Mouse (Mus musculus): ENCODE measurements around the gene Apba2.
A peak's percentile ranks its signal among the peaks of the same experiment; 100 is the strongest.

Gene Apba2

DNA sequence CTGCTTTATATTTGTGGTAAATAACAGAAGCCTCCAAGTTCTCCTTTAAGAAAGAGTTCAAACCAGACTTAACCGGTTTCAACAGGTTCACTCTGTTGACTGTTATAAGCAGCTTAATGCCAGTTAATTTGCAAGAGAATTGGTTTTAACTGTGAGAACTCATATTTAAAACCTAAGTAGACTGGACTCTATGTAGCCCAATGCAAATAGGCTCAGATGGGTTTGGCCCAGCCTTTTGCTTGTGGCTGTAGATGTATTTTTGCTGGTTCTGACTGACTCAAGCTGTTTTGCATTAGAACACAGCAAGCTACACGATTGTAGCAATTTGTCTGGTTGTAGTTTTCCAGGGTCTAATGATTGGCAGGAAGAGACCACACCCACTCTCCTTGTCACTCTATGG, 214.8 kb downstream of the Apba2 start:
- DNase-seq (ENCODE audit: extremely low spot score, low read depth, low spot score), result no peak

DNA sequence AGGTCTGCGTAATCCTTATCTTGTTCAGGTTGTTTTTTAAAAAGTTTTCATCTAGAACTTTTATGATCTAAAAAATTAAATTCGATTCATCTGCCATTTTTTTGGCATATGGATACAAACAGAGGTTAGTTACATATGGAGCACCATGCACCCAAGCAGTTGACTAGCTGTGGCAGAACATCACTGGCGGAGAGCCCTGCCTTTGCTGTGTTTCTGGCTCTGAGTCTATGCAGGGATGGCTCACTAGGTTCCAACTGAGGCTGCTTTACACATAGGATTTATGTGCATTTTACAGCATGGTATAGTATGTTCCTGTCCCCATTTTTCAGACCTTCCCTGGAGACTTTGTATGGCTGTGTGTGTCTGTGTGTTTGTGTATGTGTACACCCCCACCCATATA, 221.8 kb downstream of the Apba2 start:
- no peak for DNase-seq (ENCODE audit: extremely low spot score, low read depth, low spot score)

DNA sequence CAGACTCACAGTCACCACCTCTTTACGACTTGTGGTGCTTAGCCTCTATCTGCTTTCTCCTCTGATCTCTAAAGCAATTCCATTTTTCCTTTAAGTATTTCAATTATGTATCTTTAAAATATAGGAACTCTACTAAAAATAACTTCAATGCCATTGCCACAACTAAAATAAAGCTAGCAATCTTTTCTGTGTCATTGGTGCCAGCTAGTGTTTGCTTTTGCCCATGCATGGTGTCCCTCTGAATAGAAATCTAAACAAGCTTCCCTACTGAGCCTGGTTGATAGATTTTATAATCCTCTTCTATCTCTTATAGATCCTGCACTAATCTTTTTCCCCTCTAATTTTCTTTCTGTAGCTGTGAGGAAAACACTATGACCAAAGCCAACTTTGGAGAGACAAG, 222.9 kb downstream of the Apba2 start:
- no peak for DNase-seq (ENCODE audit: extremely low spot score, low read depth, low spot score)

DNA sequence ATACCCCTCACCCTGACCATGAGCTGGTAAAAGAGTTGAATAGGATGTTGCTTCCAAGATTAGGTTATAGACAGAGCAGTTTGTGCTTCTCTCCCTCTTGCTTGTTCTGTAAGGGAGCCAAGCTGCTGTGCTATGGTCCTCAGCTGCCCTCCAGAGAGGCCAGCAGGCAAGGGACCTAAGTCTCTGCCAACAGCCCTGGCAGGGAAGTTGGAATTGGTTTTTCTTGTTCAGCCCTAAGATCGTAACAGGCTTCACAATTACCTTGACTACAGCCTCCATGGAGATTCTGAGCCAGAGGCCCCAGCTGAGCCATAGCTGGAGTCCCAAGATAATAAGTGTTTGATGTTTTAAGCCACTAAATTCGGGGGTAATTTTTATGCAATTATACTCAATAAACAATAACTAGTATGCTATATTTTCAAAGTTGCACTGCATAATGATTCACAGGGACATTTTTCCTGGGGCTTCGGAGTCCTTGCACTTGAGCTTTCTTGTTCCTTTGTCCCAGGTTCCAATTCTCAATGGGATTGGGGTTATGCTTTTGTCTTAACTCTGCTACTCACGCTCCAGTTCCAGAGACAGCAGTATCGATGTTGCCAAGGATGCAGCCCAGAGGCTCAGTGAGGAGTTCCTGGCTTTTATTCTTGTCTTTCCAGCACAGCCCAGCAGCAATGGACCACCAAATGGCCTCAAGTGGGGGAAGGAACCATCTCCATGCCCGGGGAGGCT, 224.6 kb downstream of the Apba2 start:
- no peak for DNase-seq (ENCODE audit: extremely low spot score, low read depth, low spot score)

DNA sequence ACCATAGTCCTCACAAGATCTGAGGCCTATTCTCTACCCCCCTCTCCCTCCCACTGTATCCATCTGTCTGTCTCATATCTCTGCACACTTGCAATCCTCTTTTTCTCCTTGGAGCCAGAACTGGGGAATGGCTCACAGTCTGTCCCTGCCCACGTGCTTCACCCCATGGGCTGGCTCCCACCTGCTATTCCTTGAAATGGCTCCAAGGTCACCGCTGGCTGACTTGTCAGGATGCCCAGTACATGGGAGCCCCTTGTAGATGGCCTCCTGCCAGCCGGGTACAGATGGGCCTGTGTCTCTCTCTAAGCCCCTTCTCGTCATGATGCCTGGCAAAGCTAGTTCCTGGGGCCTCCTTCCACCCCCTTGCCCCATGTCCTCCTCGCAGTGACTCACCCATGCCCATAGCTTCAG, 226.7 kb downstream of the Apba2 start:
- DNase-seq (ENCODE audit: extremely low spot score, low read depth, low spot score), result no peak

DNA sequence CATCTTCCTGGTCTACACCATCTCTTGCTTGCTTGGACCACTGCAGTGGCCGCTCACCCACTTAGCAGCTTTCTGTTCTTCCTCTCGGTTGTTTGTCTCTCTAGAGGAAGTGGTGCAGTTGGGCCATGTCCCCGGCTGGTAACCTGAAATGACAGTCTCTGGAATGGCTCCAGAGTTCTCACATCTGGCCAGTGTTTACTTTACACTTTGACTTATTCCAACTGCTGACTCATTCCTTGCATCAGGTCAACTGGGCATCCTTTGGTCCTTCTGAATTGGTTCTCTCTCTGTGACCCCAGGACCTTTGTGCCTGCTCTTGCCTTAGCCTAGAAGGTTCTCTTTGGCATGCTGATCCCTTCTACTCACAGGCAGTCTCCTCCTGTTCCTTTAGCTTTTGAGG, 227.3 kb downstream of the Apba2 start:
- DNase-seq (ENCODE audit: extremely low spot score, low read depth, low spot score), result no peak

DNA sequence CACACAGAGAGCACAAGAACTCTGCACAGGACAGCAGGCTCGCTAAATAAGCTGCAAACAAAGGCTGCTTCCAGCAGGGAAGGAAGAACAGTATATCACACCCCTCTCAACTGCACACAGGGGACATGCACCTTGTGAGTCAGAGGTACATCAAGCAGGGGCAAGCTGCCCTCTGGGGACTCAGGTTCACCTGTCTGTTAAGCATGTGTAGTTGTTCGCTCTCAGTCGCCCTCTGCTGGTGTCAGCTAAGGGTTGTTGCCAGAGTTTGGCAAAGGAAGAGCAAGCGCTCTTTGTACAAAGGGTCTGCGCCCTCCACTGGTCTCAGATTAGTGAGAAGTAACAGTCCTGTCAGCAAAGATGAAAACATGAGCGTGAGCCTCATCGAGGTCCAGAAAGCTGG, 228.3 kb downstream of the Apba2 start:
- peak; percentile 33 for DNase-seq (ENCODE audit: extremely low spot score, low read depth, low spot score)

DNA sequence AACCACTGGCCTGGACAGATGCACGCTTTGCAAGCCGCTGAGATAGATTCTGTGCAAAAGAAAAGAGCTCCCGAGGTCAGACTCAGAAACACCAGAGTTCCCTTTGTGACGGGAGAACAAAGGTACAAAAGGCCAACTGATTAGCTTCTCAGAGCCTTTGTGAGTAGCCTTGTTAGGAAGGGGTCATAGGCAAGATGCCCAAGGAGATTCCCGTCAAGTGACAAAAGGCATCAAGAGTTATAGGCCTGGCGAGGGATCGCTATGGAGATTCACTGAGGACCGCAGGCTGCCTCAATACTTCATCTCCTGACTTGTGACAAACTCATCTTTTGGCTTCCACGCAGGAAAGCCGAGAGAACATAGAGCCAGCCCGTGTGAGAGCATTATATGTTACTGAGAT, 237.6 kb downstream of the Apba2 start:
- DNase-seq (ENCODE audit: extremely low spot score, low read depth, low spot score), result no peak

DNA sequence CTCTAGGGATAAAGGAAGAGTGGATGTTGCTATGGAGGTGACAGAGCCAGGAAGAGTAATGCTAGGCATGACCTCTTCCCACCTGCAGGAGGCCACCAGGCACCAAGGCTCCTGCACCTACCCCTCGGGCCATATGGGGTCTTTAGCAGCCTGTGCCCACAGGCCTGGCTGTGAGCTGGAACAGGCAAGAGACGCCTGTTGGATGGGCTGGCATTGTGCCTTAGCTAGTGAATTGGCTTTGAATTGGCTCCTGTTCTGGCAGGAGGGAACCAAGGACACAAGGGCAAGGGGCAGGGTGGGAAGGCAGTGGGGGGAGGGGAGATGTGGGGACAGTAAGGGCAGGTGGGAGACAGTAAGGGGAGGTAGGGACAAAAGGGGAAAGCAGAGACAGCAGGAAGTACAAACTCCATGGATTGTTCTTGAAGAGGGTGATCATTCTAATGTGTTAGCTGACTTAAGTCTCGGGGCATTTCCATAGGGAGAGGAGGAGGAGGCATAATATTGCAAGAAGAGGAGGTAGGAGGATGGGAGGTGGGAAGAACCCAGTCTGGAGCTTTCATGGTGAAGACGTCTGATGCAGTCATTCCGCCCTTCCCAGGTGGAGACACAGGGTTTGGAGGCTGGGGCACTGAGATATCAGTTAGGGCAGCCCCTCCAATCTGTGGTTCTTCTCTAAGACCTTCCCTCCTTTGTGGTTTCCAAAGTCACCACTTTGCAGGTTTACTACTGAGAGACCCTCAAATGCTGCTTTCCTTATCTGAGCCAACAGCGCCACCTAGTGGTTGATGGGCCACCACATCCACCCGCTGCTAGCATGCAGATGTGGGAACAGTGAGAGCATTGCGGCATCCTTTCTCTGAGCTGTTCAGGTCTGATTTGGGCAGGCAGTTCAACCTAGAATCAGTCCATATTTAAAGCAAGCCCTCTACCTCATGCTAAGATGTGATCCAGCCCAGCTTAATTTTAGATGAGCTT, 240.1 kb downstream of the Apba2 start:
- peak; percentile 52 for DNase-seq (ENCODE audit: extremely low spot score, low read depth, low spot score)

DNA sequence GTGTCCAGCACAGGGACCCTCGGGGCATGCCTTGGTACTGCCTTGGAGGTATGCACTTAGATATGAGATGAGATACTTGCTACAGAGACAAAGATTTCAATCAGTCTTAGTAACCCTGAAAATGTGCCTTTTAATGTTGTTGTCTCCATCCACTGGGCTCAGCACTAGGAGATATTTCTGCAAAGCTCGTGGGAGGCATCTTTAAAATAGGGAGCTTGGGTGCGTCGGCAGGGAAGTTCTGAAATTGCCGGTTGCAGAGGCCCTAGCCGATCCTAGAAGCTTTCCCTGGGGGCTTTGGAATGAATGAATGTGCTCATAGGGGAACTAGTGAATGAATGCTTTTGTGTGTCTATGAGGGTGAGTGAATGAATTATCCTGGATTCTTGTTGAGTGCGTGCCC, 242.1 kb downstream of the Apba2 start:
- no peak for DNase-seq (ENCODE audit: extremely low spot score, low read depth, low spot score)

DNA sequence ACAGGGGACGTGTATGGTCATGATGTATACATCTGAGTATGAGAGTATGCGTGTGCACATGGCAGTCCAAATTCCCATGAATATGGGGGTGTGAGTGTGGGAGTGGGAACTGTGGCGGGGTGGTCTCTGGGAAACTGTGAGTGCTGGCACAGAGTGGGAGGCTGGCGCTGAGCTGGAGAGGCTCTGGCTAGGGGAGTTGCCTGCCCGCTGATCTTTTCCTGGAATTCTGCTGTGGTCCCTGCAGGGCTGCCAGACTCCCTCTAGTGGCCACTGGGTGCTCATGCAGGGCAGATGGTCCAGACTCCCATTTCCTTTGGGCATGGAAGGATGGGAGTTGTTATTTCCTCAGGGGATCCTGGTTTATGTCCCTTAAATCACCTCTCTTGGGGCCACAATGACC, 250.0 kb downstream of the Apba2 start:
- DNase-seq (ENCODE audit: extremely low spot score, low read depth, low spot score), result peak; percentile 18

DNA sequence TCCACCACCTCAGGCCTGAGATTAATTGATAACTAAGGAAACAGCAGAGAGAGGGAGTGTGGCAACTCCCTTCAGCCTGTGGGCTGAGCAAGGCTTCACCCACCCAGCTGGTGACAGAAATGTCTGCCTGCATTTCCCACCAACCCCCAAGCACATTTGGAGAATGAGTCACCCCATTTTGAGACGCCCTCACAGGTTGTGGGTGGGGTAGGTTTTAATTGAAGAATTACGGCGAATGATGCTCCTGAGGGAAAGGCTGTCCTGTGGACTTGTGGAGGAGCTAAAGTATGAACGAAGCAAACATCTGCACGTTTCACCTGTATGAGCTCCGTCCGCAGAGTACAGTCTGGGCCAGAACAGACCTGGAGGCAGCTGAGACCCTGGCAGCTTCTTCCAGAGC, 250.6 kb downstream of the Apba2 start:
- DNase-seq (ENCODE audit: extremely low spot score, low read depth, low spot score), result no peak

DNA sequence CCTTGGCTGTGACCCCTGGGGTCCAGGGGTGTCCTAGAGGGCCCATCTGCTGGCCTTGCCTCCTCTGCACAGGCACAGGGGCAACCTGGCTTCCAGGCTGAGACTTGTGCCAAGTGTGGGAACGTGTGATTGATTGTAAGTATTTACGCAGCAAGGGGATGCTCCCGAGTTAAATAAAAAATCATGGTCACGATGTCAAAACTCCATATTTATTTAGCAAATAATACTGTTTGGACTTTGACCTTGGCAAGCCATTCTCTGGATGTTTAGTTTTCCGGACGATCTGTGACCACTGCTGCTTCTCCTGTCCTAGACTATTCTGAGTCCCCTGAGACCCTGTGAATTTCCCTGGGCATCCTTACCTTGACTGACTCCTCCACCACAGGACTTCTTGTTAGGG, 252.2 kb downstream of the Apba2 start:
- no peak for DNase-seq (ENCODE audit: extremely low spot score, low read depth, low spot score)

DNA sequence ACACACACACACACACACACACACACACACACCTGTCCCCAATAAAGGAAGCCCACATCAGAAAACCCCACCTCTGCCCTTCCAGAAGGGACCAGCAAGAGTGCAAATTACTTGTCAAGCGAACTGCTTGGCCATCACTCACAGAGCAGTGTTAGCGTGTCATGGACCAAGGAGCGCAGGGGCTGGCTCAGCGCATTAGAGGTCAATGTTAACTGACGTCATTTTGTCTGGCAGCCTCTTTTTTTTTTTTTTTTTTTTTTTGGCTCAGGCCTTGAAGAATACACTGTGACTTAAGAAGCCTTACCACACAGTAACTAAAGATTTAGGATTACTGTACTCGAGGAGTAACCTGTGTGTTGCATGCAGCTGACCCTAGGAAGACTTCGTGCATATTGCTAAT, 252.7 kb downstream of the Apba2 start:
- DNase-seq (ENCODE audit: extremely low spot score, low read depth, low spot score), result no peak

DNA sequence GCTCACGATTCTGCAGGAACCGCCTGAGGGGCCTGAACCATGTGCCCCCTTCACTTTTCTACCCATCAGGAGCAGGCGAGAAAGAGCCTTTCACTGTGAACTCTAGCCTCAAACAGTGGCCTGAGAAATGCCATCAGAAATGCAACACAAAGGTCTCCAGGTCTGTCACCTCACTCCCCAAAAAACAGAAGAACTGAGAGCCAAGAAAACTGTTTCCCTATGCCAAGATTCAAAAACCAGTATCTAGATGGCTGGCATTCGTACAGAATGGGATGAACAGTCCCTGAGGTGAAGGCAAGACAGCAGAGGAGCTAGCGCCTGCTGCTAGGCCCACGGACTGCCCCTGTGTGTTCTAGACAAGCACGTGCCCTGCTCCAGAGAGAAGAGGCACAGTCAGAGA, 253.6 kb downstream of the Apba2 start:
- no peak for DNase-seq (ENCODE audit: extremely low spot score, low read depth, low spot score)

DNA sequence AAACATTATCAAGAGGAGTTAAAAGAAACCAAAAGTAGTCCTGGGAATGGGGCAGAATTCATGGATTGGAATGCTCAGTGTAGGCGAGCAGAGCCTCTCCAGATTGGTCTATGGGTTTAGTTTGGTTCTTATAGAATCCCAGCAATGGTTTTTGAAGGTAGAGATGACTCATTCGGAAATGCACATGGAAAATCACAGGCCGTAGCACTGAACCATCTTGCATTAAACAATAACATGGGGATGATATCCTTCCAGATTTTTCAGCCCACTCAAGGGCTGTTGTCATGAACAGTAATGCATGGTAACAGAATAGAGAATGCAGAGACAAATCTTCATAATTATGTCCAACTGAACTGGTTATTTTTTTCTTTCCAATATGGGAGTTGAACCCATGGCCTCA, 264.1 kb downstream of the Apba2 start:
- no peak for DNase-seq (ENCODE audit: extremely low spot score, low read depth, low spot score)

DNA sequence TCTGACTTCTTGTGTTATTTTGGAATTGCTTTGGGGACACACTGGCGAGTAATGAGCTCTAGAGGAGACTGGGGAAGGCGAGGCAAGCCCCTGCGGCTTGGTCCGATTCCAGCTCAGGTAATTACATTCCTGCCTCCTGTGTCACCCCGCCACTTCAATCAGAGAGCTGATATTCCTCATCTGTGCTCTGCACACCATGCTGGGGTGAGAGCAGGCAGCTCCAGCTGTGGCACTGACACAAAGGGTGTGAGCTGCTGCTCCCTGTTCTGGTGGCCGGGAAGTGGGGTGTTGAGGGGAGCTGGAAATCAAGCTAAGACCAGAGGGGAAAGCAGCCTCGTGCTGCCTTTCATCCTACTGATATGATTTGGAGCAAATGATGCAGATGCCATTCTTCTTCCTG, 268.3 kb downstream of the Apba2 start:
- no peak for DNase-seq (ENCODE audit: extremely low spot score, low read depth, low spot score)

DNA sequence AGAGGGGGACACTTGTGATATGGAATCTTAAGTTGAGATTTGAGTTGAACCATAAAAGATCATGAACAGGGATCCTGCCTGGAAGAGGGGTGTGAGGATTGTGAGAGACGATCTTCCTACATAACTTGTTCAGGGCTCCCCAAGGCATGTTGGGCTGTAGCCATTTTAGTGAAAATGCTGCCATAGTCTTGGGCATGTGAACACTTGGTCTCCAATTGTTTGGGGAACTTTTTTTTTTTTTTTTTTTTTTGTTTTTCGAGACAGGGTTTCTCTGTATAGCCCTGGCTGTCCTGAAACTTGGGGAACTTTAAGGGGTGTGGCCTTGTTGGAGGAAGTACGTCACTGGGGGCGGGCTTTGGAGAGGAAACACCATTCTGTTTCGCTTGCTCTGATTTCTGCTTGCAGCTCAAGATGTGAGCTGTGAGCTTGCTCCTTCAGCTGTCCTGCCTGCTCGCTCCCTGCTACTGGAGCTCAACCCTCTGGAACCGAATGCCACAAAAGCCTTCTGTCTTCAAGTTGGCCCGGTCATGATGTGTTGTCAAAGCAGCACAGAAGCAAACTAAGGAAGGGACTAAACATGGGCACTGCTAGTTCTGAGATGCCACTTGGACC, 269.4 kb downstream of the Apba2 start:
- no peak for DNase-seq (ENCODE audit: extremely low spot score, low read depth, low spot score)

DNA sequence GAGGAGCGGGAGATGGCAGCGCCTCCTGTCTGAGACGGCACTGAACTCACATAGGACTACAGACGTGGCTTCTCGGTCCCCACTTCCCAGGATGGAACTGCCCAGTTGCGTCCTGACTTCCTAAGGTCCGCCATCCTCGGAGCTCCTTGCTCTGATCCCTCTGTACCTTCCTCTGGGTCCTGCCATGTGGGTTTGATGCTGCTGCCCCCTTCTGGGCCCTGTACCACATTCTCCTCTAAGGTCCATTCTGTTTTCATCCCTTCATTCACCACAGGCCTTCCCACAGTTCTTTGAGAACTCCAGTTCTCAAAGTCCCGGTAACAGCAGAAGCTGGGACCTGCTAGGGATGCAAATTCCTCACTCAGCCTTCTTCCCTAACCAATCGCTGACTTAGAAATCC, 272.0 kb downstream of the Apba2 start:
- no peak for DNase-seq (ENCODE audit: extremely low spot score, low read depth, low spot score)

DNA sequence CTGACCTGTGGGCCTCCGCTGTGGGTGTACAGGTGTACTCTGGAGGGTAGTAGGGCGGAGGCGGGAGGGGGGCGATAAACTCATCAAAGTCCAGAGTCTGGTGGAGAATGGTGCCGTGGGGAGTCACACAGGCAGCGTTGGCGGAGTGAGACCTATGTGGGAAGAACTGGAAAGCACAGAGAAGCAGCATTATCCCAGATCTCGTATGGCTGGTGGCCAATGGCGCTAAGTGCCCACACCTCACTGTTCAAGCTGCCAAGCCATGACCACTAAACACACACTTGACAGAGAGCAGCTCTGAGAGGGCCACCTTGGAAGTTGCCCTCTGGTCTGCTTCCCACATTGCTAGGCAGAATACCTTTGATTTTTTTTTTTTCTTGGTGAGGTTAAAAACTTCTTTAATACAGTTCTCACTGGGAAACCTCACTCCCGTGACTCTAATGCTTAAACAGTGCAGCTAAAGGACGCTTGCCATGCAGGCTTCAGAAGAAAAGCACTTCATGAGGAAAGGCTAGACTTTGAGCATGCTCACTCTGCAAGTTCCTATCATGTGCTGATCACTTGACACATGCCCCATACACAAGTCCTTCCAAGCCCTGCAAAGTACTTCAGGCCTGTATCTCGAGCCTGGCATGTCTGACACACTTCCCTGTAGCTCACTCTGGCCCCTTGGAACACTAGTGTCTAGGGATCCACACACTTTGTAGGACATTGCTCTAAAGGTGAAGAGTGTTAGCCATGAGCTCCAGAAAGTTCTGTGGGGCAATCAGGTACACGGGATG, 275.4 kb downstream of the Apba2 start:
- no peak for DNase-seq (ENCODE audit: extremely low spot score, low read depth, low spot score)

DNA sequence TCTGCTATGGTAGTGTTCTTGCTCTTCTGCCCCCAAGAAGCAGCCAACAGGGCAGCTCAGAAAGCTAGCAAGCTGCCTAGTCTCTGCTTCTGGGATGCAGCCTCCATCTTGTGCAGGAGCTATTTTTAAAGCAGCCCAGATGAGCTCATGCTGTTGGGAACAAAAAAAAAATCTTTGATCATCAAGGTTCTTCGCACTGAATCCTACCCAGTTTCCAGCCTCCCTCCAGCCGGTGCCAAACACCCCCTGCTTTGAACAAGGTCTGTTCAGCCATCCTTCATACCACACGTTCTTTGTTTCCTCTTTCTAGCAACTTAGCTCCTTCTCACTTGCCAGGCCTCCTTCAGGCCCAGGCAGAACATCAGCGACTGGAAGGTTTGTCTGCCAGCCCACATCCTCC, 278.0 kb downstream of the Apba2 start:
- no peak for DNase-seq (ENCODE audit: extremely low spot score, low read depth, low spot score)
